Mouse (Mus musculus) embryonic facial prominence, embryonic 13.5 days (tissue): ENCODE results near the gene Gm20738. TPM values are rescaled to one million over a fixed set of nuclear protein-coding genes. Genes with fewer than 3 reads are reported as not detected.
"Not testable (repeated sequence)": the region's sequence is repeated elsewhere in the genome, so short reads cannot be mapped to it uniquely, and the experiment has no call there.

Experiments used
- ATAC-seq: fragments of 200-750 bp; cut with Nextera tagmentation; 2 replicates; pipeline ENCODE4 v1.8.0; 2017; ENCODE audit warnings: low read depth; ENCODE audit not compliant: insufficient number of reproducible peaks, insufficient read depth, low FRiP score, low TSS enrichment
- H3K27ac ChIP-seq: fragments of 300-500 bp; sonication (generic); 2 replicates; pipeline ENCODE4 v1.5.1; 2015; ENCODE audit warnings: moderate library complexity, mild to moderate bottlenecking, inconsistent platforms
- H3K27me3 ChIP-seq: fragments of 300-500 bp; sonication (generic); 2 replicates; pipeline ENCODE4 v1.6.1; 2015; ENCODE audit warnings: mild to moderate bottlenecking, inconsistent platforms
- H3K36me3 ChIP-seq: fragments of 300-500 bp; sonication (generic); 2 replicates; pipeline ENCODE4 v1.6.1; 2015; ENCODE audit warnings: mild to moderate bottlenecking, inconsistent platforms
- H3K4me1 ChIP-seq: fragments of 300-500 bp; sonication (generic); 2 replicates; pipeline ENCODE4 v1.6.1; 2015; ENCODE audit warnings: inconsistent platforms
- H3K4me2 ChIP-seq: fragments of 300-500 bp; sonication (generic); 2 replicates; pipeline ENCODE4 v1.6.1; 2015; ENCODE audit warnings: moderate library complexity, mild to moderate bottlenecking, inconsistent platforms
- H3K4me3 ChIP-seq: fragments of 300-500 bp; sonication (generic); 2 replicates; pipeline ENCODE4 v1.5.1; 2015; ENCODE audit warnings: mild to moderate bottlenecking, inconsistent platforms
- H3K9ac ChIP-seq: fragments of 300-500 bp; sonication (generic); 2 replicates; pipeline ENCODE4 v1.6.1; 2015; ENCODE audit warnings: mild to moderate bottlenecking, inconsistent platforms
- H3K9me3 ChIP-seq: fragments of 300-500 bp; sonication (generic); 2 replicates; pipeline ENCODE4 v1.6.1; 2016; ENCODE audit warnings: inconsistent platforms
- WGBS: fragments of 180-500 bp; shearing (Covaris S2); methylation state at CpG from one replicate; pipeline ENCODE4 v1.1.7; 2015; ENCODE audit warnings: mixed read lengths; 5-methylcytosine and 5-hydroxymethylcytosine counted together
- polyA plus RNA-seq: library from polyadenylated mRNA; unstranded; fragments of >200 nt; fragmentation: Nextera tagmentation; extraction: Ambion mirVana; gene quantifications from 2 replicates; pipeline ENCODE4 v1.2.1, GENCODE M21; 2015

The Gm20738 gene
- polyA plus RNA-seq, result not detected in 2 replicates

DNA sequence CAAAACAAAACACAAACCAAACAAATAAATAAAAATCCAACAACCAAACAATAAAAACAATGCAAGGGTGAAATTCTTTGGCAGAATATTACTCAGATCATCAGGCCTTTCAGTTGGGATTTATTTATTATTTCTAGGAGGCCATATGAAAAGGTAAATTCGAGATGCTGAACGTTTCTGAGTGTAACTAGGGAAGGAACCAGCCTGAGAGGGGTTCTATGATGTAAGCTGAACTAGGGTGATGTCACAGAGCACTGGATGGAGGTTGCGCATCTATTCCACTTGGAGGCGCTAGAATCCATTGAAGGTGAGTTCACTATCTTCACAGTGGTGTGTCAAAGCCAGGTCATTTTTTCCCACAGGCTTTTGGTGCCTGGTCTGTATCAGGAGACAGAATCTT, at the start of gene Gm20738:
Gene Gm20738 (plus strand): TSS at position 301 of the 400 bp plus-strand sequence.
- not testable (repeated sequence) for H3K9me3 ChIP-seq, H3K4me2 ChIP-seq, H3K36me3 ChIP-seq, H3K9ac ChIP-seq, H3K27ac ChIP-seq, ATAC-seq, H3K4me3 ChIP-seq, H3K27me3 ChIP-seq, H3K4me1 ChIP-seq
- 80% methylated on average over 2 of the region's 4 CpGs for WGBS
